Comparison of ENCODE assay signal across 9 mouse cellular contexts in genomic region chr11:104195791-104196190, GRCm38 (mm10). TPM values are rescaled to one million over a fixed set of nuclear protein-coding genes. Genes with fewer than 3 reads are reported as not detected.
A peak's percentile ranks its signal among the peaks of the same experiment; 100 is the strongest.
DNase-seq lines count a peak whose midpoint lies in the region; ATAC-seq and TF ChIP-seq lines count a peak whose summit lies in the region.
"Had no signal": no experiment of that assay in that cellular context is flagged by ENCODE, and none has a peak within 500 bp of the region (broad histone marks: within the 10 kb centered on the region; RNA-seq: fewer than 3 reads in every experiment).

No protein-coding gene starts in this region.

- peak; percentile 86 for DNase-seq in CH12.LX (ENCODE audit: extremely low read depth)
- DNase-seq in adrenal gland, postnatal 14 days: peak; percentile 87
- DNase-seq in embryo, embryonic 9.5 days (ENCODE audit: extremely low spot score): peak; percentile 88
- DNase-seq in heart, adult 2 months: peak; percentile 39 to 71
- peak; percentile 72 to 90 for DNase-seq in kidney, postnatal 36 days
- DNase-seq in liver, postnatal 0 days: peak; percentile 72
- DNase-seq in thymus, postnatal 10 days (ENCODE audit: low spot score in 2 of 2): peak; percentile 14 to 59

- no peak overlapping the region for H3K4me2 ChIP-seq in CH12.LX (ENCODE audit: insufficient read depth, low read depth, poor library complexity, severe bottlenecking)
- no peak overlapping the region for H3K4me2 ChIP-seq in liver, postnatal 0 days (ENCODE audit: low read depth, low read length)
- H3K4me2 ChIP-seq in neural tube, embryonic 15.5 days: peak overlapping the region; percentile 43

- no peaks in the 10 kb centered on the region for H3K36me3 ChIP-seq in CH12.LX (replicated peaks in 1 of 2; ENCODE audit: control insufficient read depth in 1 of 2, insufficient read depth in 1 of 2, low read length in 1 of 2)
- H3K36me3 ChIP-seq in heart, adult 2 months (ENCODE audit: control insufficient read depth, insufficient read depth, low read length): no peaks in the 10 kb centered on the region
- H3K36me3 ChIP-seq in liver, postnatal 0 days (replicated peaks; ENCODE audit: insufficient read depth, low read length): no peaks in the 10 kb centered on the region
- H3K36me3 ChIP-seq in neural tube, embryonic 15.5 days: no peaks in the 10 kb centered on the region

- no peak overlapping the region for H3K9ac ChIP-seq in CH12.LX (ENCODE audit: insufficient read depth, low read depth)
- no peak overlapping the region for H3K9ac ChIP-seq in heart, adult 2 months (ENCODE audit: low read depth, low read length)
- no peak overlapping the region for H3K9ac ChIP-seq in liver, postnatal 0 days (replicated peaks)
- H3K9ac ChIP-seq in neural tube, embryonic 15.5 days (replicated peaks): no peak overlapping the region

- TF ChIP-seq CTCF in CH12.LX (conservative IDR thresholded peaks at IDR 0.05 in 1 of 2, IDR thresholded peaks at IDR 0.05 in 1 of 2; ENCODE audit: low read depth in 2 of 2, low read length in 2 of 2): peak; percentile 99 to 100
- TF ChIP-seq CTCF in heart, adult 2 months (IDR thresholded peaks at IDR 0.05): peak; percentile 95
- peak; percentile 95 for TF ChIP-seq CTCF in liver, postnatal 0 days (IDR thresholded peaks at IDR 0.05; ENCODE audit: low read depth)

- WGBS in heart, adult 2 months: 11% methylated on average over 9 of the region's 9 CpGs
- 11% methylated on average over 9 of the region's 9 CpGs for WGBS in liver, postnatal 0 days (ENCODE audit: insufficient replicate concordance)
- WGBS in neural tube, embryonic 15.5 days: 8% methylated on average over 9 of the region's 9 CpGs

- in situ Hi-C loops in CH12.LX (cut with MboI; ENCODE audit: low pct_ligation_motif_present, low pct_unique_long_range_greater_than_20kb, low sequenced_read_pairs): loop anchor here (5.0 kb wide), 1 partner anchor 428 kb away; no protein-coding TSS in a partner anchor

- no peak for TF ChIP-seq POLR2A in CH12.LX (IDR thresholded peaks at IDR 0.05; ENCODE audit: low read depth, low read length)
- no peak for TF ChIP-seq POLR2A in heart, adult 2 months (IDR thresholded peaks at IDR 0.05; ENCODE audit: insufficient read depth, low read depth, low read length)

- no peaks in the 10 kb centered on the region for H3K4me1 ChIP-seq in CH12.LX (ENCODE audit: control insufficient read depth in 1 of 2, insufficient read depth in 2 of 2)
- no peaks in the 10 kb centered on the region for H3K4me1 ChIP-seq in heart, adult 2 months (ENCODE audit: control insufficient read depth, insufficient read depth, low read length)
- no peaks in the 10 kb centered on the region for H3K4me1 ChIP-seq in liver, postnatal 0 days (ENCODE audit: insufficient read depth)
- H3K4me1 ChIP-seq in neural tube, embryonic 15.5 days: no peaks in the 10 kb centered on the region

- H3K79me2 ChIP-seq in CH12.LX (replicated peaks; ENCODE audit: control insufficient read depth, extremely low read depth, insufficient read depth, poor library complexity, severe bottlenecking): no peaks in the 10 kb centered on the region
- no peaks in the 10 kb centered on the region for H3K79me2 ChIP-seq in heart, adult 2 months (replicated peaks; ENCODE audit: control insufficient read depth, insufficient read depth, low read length)

- H3K27ac ChIP-seq in CH12.LX (ENCODE audit: insufficient read depth, low read depth): no peak overlapping the region
- no peak overlapping the region for H3K27ac ChIP-seq in heart, adult 2 months
- H3K27ac ChIP-seq in liver, postnatal 0 days (ENCODE audit: low read depth): no peak overlapping the region
- no peak overlapping the region for H3K27ac ChIP-seq in neural tube, embryonic 15.5 days (replicated peaks)
- H3K27ac ChIP-seq: macrophage had no signal

- intact Hi-C loops in heart, adult 2 months (cut with DNase I): loop anchor here (2.0 to 5.0 kb wide), 3 partner anchors 35 to 433 kb away; partner anchors contain the start of gene Mapt

- ATAC-seq in liver, postnatal 0 days: no peak
- peak; percentile 84 for ATAC-seq in neural tube, embryonic 15.5 days (ENCODE audit: low FRiP score)

- no peak for TF ChIP-seq EP300 in CH12.LX (IDR thresholded peaks at IDR 0.05; ENCODE audit: low read length)
- TF ChIP-seq EP300 in heart, adult 2 months (IDR thresholded peaks at IDR 0.05; ENCODE audit: insufficient read depth, low read depth, low read length): 0 out of 2 replicates have a peak, but pooled peaks have one; percentile 59
- no peak for TF ChIP-seq EP300 in liver, postnatal 0 days (IDR thresholded peaks at IDR 0.05; ENCODE audit: low read depth)

- dilution Hi-C loops in CH12.LX (cut with MboI; ENCODE audit: extremely low pct_ligation_motif_present, extremely low pct_unique_long_range_greater_than_20kb, low sequenced_read_pairs): no loop called here

- H3K27me3 ChIP-seq in CH12.LX (replicated peaks): peaks cover 47% of the 10 kb centered on the region
- no peaks in the 10 kb centered on the region for H3K27me3 ChIP-seq in heart, adult 2 months (ENCODE audit: control insufficient read depth, insufficient read depth, low read length)
- H3K27me3 ChIP-seq in liver, postnatal 0 days (ENCODE audit: insufficient read depth, low read length): peaks cover 13% of the 10 kb centered on the region
- peaks cover 23% of the 10 kb centered on the region for H3K27me3 ChIP-seq in neural tube, embryonic 15.5 days (replicated peaks)

- no peak overlapping the region for H3K4me3 ChIP-seq in CH12.LX (replicated peaks in 1 of 3; ENCODE audit: low read depth in 2 of 3, low read length in 2 of 3, poor library complexity in 1 of 3)
- H3K4me3 ChIP-seq in heart, adult 2 months: no peak overlapping the region
- no peak overlapping the region for H3K4me3 ChIP-seq in liver, postnatal 0 days (ENCODE audit: low read depth, low read length)
- H3K4me3 ChIP-seq in neural tube, embryonic 15.5 days (replicated peaks): no peak overlapping the region

- peaks cover 4% of the 10 kb centered on the region for H3K9me3 ChIP-seq in CH12.LX (replicated peaks; ENCODE audit: low read length)
- H3K9me3 ChIP-seq in liver, postnatal 0 days (ENCODE audit: low read length): no peaks in the 10 kb centered on the region
- no peaks in the 10 kb centered on the region for H3K9me3 ChIP-seq in neural tube, embryonic 15.5 days (replicated peaks)

- no peak; the same call in none of the 2 replicates for TF ChIP-seq RAD21 in CH12.LX (IDR thresholded peaks at IDR 0.05; ENCODE audit: low read depth, low read length)

TF ChIP-seq in CH12.LX, 34 proteins besides CTCF, POLR2A, EP300 and RAD21:
- TF ChIP-seq UBTF (IDR thresholded peaks at IDR 0.05; ENCODE audit: low read depth, low read length) (no peak), ZKSCAN1 (IDR thresholded peaks at IDR 0.05; ENCODE audit: borderline replicate concordance, low read depth, low read length) (no peak), KAT2A (IDR thresholded peaks at IDR 0.05; ENCODE audit: insufficient replicate concordance, low read length) (no peak), JUN (IDR thresholded peaks at IDR 0.05; ENCODE audit: insufficient read depth, low read depth, low read length) (no peak), SMC3 (IDR thresholded peaks at IDR 0.05; ENCODE audit: low read depth, low read length) (peak; percentile 97), MXI1 (IDR thresholded peaks at IDR 0.05; ENCODE audit: low read depth, low read length) (no peak), NELFE (IDR thresholded peaks at IDR 0.05; ENCODE audit: low read depth, low read length) (peak; percentile 28; the same call in 1 of the 2 replicates), ZNF384 (IDR thresholded peaks at IDR 0.05; ENCODE audit: low read depth, low read length) (no peak), USF2 (conservative IDR thresholded peaks at IDR 0.05; ENCODE audit: low read depth, low read length) (no peak), SIN3A (IDR thresholded peaks at IDR 0.05; ENCODE audit: low read length) (no peak), BHLHE40 (IDR thresholded peaks at IDR 0.05; ENCODE audit: low read depth, low read length) (no peak), MEF2A (IDR thresholded peaks at IDR 0.05; ENCODE audit: borderline replicate concordance, low read depth, low read length) (0 out of 2 replicates have a peak, but pooled peaks have one; percentile 8), ZC3H11A (IDR thresholded peaks at IDR 0.05; ENCODE audit: low read depth, low read length) (peak; percentile 92), TCF12 (IDR thresholded peaks at IDR 0.05; ENCODE audit: low read depth, low read length) (no peak), MYC (IDR thresholded peaks at IDR 0.05; ENCODE audit: low read depth, low read length) (no peak), ELF1 (IDR thresholded peaks at IDR 0.05; ENCODE audit: low read depth, low read length) (no peak), IRF4 (IDR thresholded peaks at IDR 0.05; ENCODE audit: low read depth, low read length) (peak; percentile 36; the same call in 1 of the 2 replicates), MAZ (IDR thresholded peaks at IDR 0.05; ENCODE audit: low read depth, low read length) (no peak), PAX5 (IDR thresholded peaks at IDR 0.05; ENCODE audit: low read length) (no peak), HCFC1 (IDR thresholded peaks at IDR 0.05; ENCODE audit: low read depth, low read length) (no peak), MAX (IDR thresholded peaks at IDR 0.05; ENCODE audit: low read length) (no peak), RCOR1 (conservative IDR thresholded peaks at IDR 0.05; ENCODE audit: low read depth, low read length) (no peak), USF1 (IDR thresholded peaks at IDR 0.05; ENCODE audit: low read depth, low read length) (no peak), POLR2AphosphoS2 (IDR thresholded peaks at IDR 0.05; ENCODE audit: low read depth, low read length) (no peak)

RNA-seq across cellular contexts. Expression of gene Sppl2c, which starts 9.7 kb away (rescaled TPM):
- total RNA-seq in CH12.LX (2012; rRNA removed): not detected in 2 replicates
- not detected in 2 replicates for total RNA-seq in CH12.LX (2014; rRNA removed)
- not detected in 2 replicates for polyA plus RNA-seq in CH12.LX (2012; ENCODE audit: insufficient read length, low read depth)
- not detected in 2 replicates for total RNA-seq in adrenal gland, postnatal 14 days (2021)
- total RNA-seq in heart, adult 2 months (2021): not detected
- polyA plus RNA-seq in heart, adult 2 months (2012; rRNA removed): 0.23 and 0.33 TPM in 2 replicates
- not detected in 2 replicates for polyA plus RNA-seq in liver, postnatal 0 days (2015; fragmentation: Nextera tagmentation; extraction: Ambion mirVana)
- not detected in 2 replicates for polyA plus RNA-seq in neural tube, embryonic 15.5 days (2015; fragmentation: Nextera tagmentation; extraction: Ambion mirVana)
- polyA plus RNA-seq: macrophage had no signal

RNA-seq across cellular contexts. Expression of gene Mapt, which starts 35.4 kb away (rescaled TPM):
- total RNA-seq in CH12.LX (2012; rRNA removed) (0.29 and 0.64 TPM in 2 replicates), CH12.LX (2014; rRNA removed) (0.18 and 0.21 TPM in 2 replicates)
- 1.7 TPM in 2 replicates for polyA plus RNA-seq in CH12.LX (2012; ENCODE audit: insufficient read length, low read depth)
- total RNA-seq in adrenal gland, postnatal 14 days (2021): 72.8 and 74.8 TPM in 2 replicates
- 10 to 100 TPM; 77.9 to 91.6 TPM for total RNA-seq in heart, adult 2 months (2021)
- 30.1 and 40.7 TPM in 2 replicates for polyA plus RNA-seq in heart, adult 2 months (2012; rRNA removed)
- 0.28 and 0.33 TPM in 2 replicates for polyA plus RNA-seq in liver, postnatal 0 days (2015; fragmentation: Nextera tagmentation; extraction: Ambion mirVana)
- polyA plus RNA-seq in neural tube, embryonic 15.5 days (2015; fragmentation: Nextera tagmentation; extraction: Ambion mirVana): 880 and 1,075 TPM in 2 replicates
- polyA plus RNA-seq: macrophage had no signal

Comparison
In these comparisons a context has a peak if more than half of its experiments do, and no peak if none do; other contexts are left out.
1. DNase-seq: peak in every context shown above with its lines; median percentile 88 in embryo, embryonic 9.5 days; 87 in adrenal gland, postnatal 14 days; 86 in CH12.LX; 81 in kidney, postnatal 36 days; 72 in liver, postnatal 0 days; 55 in heart, adult 2 months; 36 in thymus, postnatal 10 days.
2. RNA of gene Mapt, which starts 35.4 kb away (polyA plus RNA-seq): 880 to 1,075 TPM in neural tube, embryonic 15.5 days; 30.1 to 40.7 TPM in heart, adult 2 months, 1.7 TPM in CH12.LX and 0.28 to 0.33 TPM in liver, postnatal 0 days; every median in the first group is over 10 times any median in the second.
3. Peak in every context shown above with its lines, with median percentiles within 50 percentile points of each other: CTCF ChIP-seq.